Mouse (Mus musculus) lung, embryonic 14.5 days (tissue): Measurements from ENCODE around the gene Itm2a. TPM values are rescaled to one million over a fixed set of nuclear protein-coding genes. Genes with fewer than 3 reads are reported as not detected.

ENCODE experiments used
- ATAC-seq: fragments of 200-750 bp; cut with Nextera tagmentation; 2 replicates; pipeline ENCODE4 v1.8.0; 2017; ENCODE audit warnings: mild to moderate bottlenecking, moderate TSS enrichment, moderate library complexity; ENCODE audit not compliant: insufficient read depth
- DNase-seq: peaks from one replicate; pipeline ENCODE4 v3.0.0-alpha.2; 2015
- H3K27ac ChIP-seq: fragments of 300-500 bp; sonication (generic); 2 replicates; pipeline ENCODE4 v1.5.1; 2014; ENCODE audit warnings: low read depth, mild to moderate bottlenecking, moderate library complexity
- H3K27me3 ChIP-seq: fragments of 300-500 bp; sonication (generic); 2 replicates; pipeline ENCODE4 v1.6.1; 2014; ENCODE audit warnings: low read length, control low read depth; ENCODE audit not compliant: insufficient read depth
- H3K36me3 ChIP-seq: fragments of 300-500 bp; sonication (generic); 2 replicates; pipeline ENCODE4 v1.6.1; 2014; ENCODE audit warnings: control low read depth; ENCODE audit not compliant: insufficient read depth
- H3K4me1 ChIP-seq: fragments of 300-500 bp; sonication (generic); 2 replicates; pipeline ENCODE4 v1.6.1; 2014; ENCODE audit warnings: antibody characterized with exemption, control low read depth; ENCODE audit not compliant: insufficient read depth
- H3K4me2 ChIP-seq: fragments of 300-500 bp; sonication (generic); 2 replicates; pipeline ENCODE4 v1.6.1; 2014; ENCODE audit warnings: mild to moderate bottlenecking
- H3K4me3 ChIP-seq: fragments of 300-500 bp; sonication (generic); 2 replicates; pipeline ENCODE4 v1.5.1; 2014; ENCODE audit warnings: low read depth, low read length
- H3K9ac ChIP-seq: fragments of 300-500 bp; sonication (generic); 2 replicates; pipeline ENCODE4 v1.6.1; 2014
- H3K9me3 ChIP-seq: fragments of 300-500 bp; sonication (generic); 2 replicates; pipeline ENCODE4 v1.6.1; 2016; ENCODE audit warnings: low read depth, low read length, control low read depth
- CTCF ChIP-seq: IDR thresholded peaks from 2 replicates; pipeline ENCODE4 v1.5.1; 2016; ENCODE audit warnings: antibody characterized with exemption, low read depth
- WGBS: fragments of 180-500 bp; shearing (Covaris S2); extraction: QIAGEN DNeasy Blood & Tissue Kit; methylation state at CpG from one replicate; pipeline ENCODE4 v1.1.7; 2014; 5-methylcytosine and 5-hydroxymethylcytosine counted together
- polyA plus RNA-seq: library from polyadenylated mRNA; unstranded; fragments of >200 nt; fragmentation: Nextera tagmentation; extraction: Ambion mirVana; gene quantifications from 2 replicates; pipeline ENCODE4 v1.2.1, GENCODE M21; 2014

Itm2a gene
- polyA plus RNA-seq, 1 experiment from 2014 or later, result 268 TPM

DNA sequence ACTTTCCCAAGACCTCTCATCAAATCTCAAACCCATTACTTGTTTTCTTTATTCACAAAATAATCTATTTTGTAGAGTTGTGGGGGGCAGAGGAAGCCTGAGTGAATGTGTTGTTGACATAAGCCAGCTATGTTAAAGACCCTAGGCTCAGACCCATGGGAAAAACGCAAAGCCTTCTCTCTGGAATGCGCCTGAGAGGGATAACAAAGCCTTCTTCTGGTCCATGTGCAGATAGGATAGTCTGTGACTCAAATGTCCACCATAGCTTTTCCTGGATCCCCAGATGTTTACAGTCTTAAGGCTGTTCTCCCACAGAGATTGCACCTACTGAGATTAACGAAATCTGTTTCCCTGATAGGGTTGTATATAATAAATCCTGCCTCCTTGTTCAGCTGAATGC is 9.9 kb downstream of the Itm2a start:
- no peak for TF ChIP-seq CTCF
- no peaks in the 10 kb centered on the region for H3K4me1 ChIP-seq
- H3K27me3 ChIP-seq, result no peaks in the 10 kb centered on the region
- H3K4me2 ChIP-seq, result no peak overlapping the region
- DNase-seq (peak; percentile 66), ATAC-seq (peak; percentile 92)
- H3K27ac ChIP-seq, result no peak overlapping the region
- 0 out of 2 replicates have a peak, but pooled peaks cover 3% of the 10 kb centered on the region for H3K36me3 ChIP-seq
- H3K9ac ChIP-seq, result no peak overlapping the region
- 33% methylated on average over 3 of the region's 3 CpGs for WGBS
- no peaks in the 10 kb centered on the region for H3K9me3 ChIP-seq
- H3K4me3 ChIP-seq, result no peak overlapping the region

- ATAC-seq (no peak), DNase-seq (peak; percentile 4)
- Histone ChIP-seq H3K27ac (no peak overlapping the region), H3K4me3 (no peak overlapping the region), H3K27me3 (no peaks in the 10 kb centered on the region), H3K36me3 (no peaks in the 10 kb centered on the region), H3K4me2 (no peak overlapping the region), H3K4me1 (no peaks in the 10 kb centered on the region), H3K9me3 (no peaks in the 10 kb centered on the region), H3K9ac (no peak overlapping the region)
- WGBS, result 28% methylated on average over 1 of the region's 1 CpGs
- TF ChIP-seq CTCF, result no peak
Measured at GRCm38 (mm10) chrX:107375329-107375728, 27.8 kb downstream of the Itm2a start.

Other genes with a start within 250 kb of the Itm2a start
- not detected in 2 replicates for gene Gpr174, start 147.5 kb downstream of the Itm2a start, polyA plus RNA-seq